Mouse (Mus musculus) cortical plate, adult 2 months (tissue): ENCODE data around the gene Ccl5.

Experiments
- CTCF ChIP-seq: fragments of 200-500 bp; IDR thresholded peaks from 2 replicates; pipeline ENCODE4 v1.5.1; 2011; ENCODE audit warnings: mild to moderate bottlenecking, control low read depth, low read length; ENCODE audit not compliant: insufficient read depth; ENCODE audit errors: extremely low read depth
- POLR2A ChIP-seq: fragments of 200-500 bp; IDR thresholded peaks from 2 replicates; pipeline ENCODE4 v1.6.1; 2011; ENCODE audit warnings: mild to moderate bottlenecking, low read length, control low read depth; ENCODE audit not compliant: insufficient read depth; ENCODE audit errors: extremely low read depth

GRCm38 (mm10) chr11:83522075-83522474, 8.2 kb downstream of the Ccl5 start, which contains the start of gene Heatr9:
- TF ChIP-seq CTCF (no peak), POLR2A (no peak)
